ENCODE assay signal across 9 mouse cellular contexts in the genomic region with DNA sequence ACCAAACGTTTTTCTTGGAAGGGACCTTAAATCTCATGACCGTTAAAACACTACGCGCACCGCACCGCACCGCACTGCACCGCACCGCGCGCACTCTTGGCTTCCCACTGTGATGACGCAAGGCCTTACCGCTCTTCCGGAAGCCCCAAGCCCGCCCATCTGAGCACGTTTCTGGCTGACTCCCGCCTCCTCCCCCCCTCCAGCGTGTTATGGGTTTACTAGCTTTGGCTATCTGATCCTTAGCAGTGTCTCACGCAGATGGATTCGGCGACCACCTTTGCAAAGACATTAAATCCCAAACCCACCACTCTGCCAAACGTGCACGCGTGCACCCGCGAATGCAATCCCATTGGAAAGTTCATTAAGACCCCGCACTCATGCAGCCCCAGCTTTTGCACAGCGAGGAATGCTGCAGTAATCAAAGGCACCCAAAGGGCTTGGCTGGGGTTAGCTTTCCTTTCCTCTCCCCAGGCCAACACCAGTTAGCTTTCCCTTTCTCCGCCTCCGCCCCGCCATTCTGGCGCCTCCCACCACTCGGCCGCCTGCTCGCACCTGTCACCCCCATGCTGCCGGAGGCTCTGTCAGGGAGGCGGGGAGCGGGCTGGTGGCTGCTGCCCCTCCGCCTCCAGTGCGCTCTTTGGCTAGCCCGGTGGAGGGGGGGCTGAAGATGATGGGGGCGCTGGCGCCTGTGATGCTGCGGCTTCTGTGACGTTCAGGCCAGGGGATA. TPM values are rescaled to one million over a fixed set of nuclear protein-coding genes. Genes with fewer than 3 reads are reported as not detected.
DNase-seq lines count a peak whose midpoint lies in the region; ATAC-seq and TF ChIP-seq lines count a peak whose summit lies in the region.
"Had no signal": no experiment of that assay in that cellular context is flagged by ENCODE, and none has a peak within 500 bp of the region (broad histone marks: within the 10 kb centered on the region; RNA-seq: fewer than 3 reads in every experiment).

Gene Spata32, minus strand, starts transcription at position 643 of the 727 bp plus-strand sequence.

- no peaks in the 10 kb centered on the region for H3K9me3 ChIP-seq in embryonic facial prominence, embryonic 13.5 days
- H3K9me3 ChIP-seq in heart, embryonic 14.5 days (ENCODE audit: control insufficient read depth, low read length), result no peaks in the 10 kb centered on the region
- no peaks in the 10 kb centered on the region for H3K9me3 ChIP-seq in liver, embryonic 14.5 days (ENCODE audit: control insufficient read depth, low read length)
- no peaks in the 10 kb centered on the region for H3K9me3 ChIP-seq in stomach, embryonic 16.5 days (replicated peaks; ENCODE audit: control insufficient read depth, low read length)

- H3K4me2 ChIP-seq in embryonic facial prominence, embryonic 13.5 days, result peak within 1 kb of the TSS; percentile 99
- H3K4me2 ChIP-seq in heart, embryonic 14.5 days (ENCODE audit: low read length), result peak within 1 kb of the TSS; percentile 79
- H3K4me2 ChIP-seq in liver, embryonic 14.5 days (ENCODE audit: low read depth), result peak within 1 kb of the TSS; percentile 81
- peak within 1 kb of the TSS; percentile 92 for H3K4me2 ChIP-seq in stomach, embryonic 16.5 days (ENCODE audit: low read depth, low read length)

- H3K27me3 ChIP-seq in embryonic facial prominence, embryonic 13.5 days, result peaks cover 14% of the 10 kb centered on the region
- no peaks in the 10 kb centered on the region for H3K27me3 ChIP-seq in heart, embryonic 14.5 days (ENCODE audit: control insufficient read depth, insufficient read depth, low read length)
- no peaks in the 10 kb centered on the region for H3K27me3 ChIP-seq in liver, embryonic 14.5 days (ENCODE audit: control insufficient read depth, insufficient read depth, low read length)
- H3K27me3 ChIP-seq in stomach, embryonic 16.5 days (ENCODE audit: control insufficient read depth, insufficient read depth, low read length), result no peaks in the 10 kb centered on the region
- H3K27me3 ChIP-seq: Patski had no signal

- under 1% methylated on average over 45 of the region's 45 CpGs for WGBS in embryonic facial prominence, embryonic 13.5 days
- under 1% methylated on average over 45 of the region's 45 CpGs for WGBS in heart, embryonic 14.5 days
- under 1% methylated on average over 45 of the region's 45 CpGs for WGBS in liver, embryonic 14.5 days (ENCODE audit: insufficient replicate concordance)
- WGBS in stomach, embryonic 16.5 days, result under 1% methylated on average over 45 of the region's 45 CpGs

- H3K4me1 ChIP-seq in embryonic facial prominence, embryonic 13.5 days, result peaks cover 8% of the 10 kb centered on the region
- H3K4me1 ChIP-seq in heart, embryonic 14.5 days (ENCODE audit: control insufficient read depth in 2 of 2, insufficient read depth in 2 of 2, low read length in 2 of 2), result peaks cover 0 to 8% of the 10 kb centered on the region in 2 experiments; a peak in 1 of 4 replicates
- peaks cover 4 to 5% of the 10 kb centered on the region in 2 experiments; a peak in 2 of 4 replicates for H3K4me1 ChIP-seq in liver, embryonic 14.5 days (replicated peaks; ENCODE audit: control insufficient read depth in 2 of 2, insufficient read depth in 2 of 2, low read length in 1 of 2)
- H3K4me1 ChIP-seq in stomach, embryonic 16.5 days (ENCODE audit: control insufficient read depth, insufficient read depth, low read length), result peaks cover 6% of the 10 kb centered on the region; the same call in 1 of the 2 replicates

- DNase-seq in 416B (ENCODE audit: low read depth), result peak; percentile 36
- DNase-seq in adrenal gland, postnatal 36 days, result peak; percentile 73 to 79
- peak; percentile 56 for DNase-seq in kidney, postnatal 14 days
- no peak for DNase-seq in liver, embryonic 14.5 days (ENCODE audit: low read depth in 3 of 3, low spot score in 3 of 3)
- DNase-seq in naive thymus-derived CD4-positive, alpha-beta T cell, adult 2 months (ENCODE audit: low read depth), result peak; percentile 88

- ATAC-seq in embryonic facial prominence, embryonic 13.5 days (ENCODE audit: insufficient number of reproducible peaks, insufficient read depth, low FRiP score, low TSS enrichment, low read depth), result peak; percentile 52; the same call in 1 of the 2 replicates
- 0 out of 2 replicates have a peak, but pooled peaks have one; percentile 37 for ATAC-seq in heart, embryonic 14.5 days (ENCODE audit: insufficient number of reproducible peaks, insufficient read depth, low FRiP score, low read depth)
- ATAC-seq in liver, embryonic 14.5 days (ENCODE audit: insufficient read depth), result peak; percentile 76; the same call in 1 of the 2 replicates
- peak; percentile 76; the same call in 1 of the 2 replicates for ATAC-seq in stomach, embryonic 16.5 days (ENCODE audit: insufficient read depth, low FRiP score)
- ATAC-seq: Patski had no signal

- H3K4me3 ChIP-seq in embryonic facial prominence, embryonic 13.5 days, result peak within 1 kb of the TSS; percentile 43
- H3K4me3 ChIP-seq in heart, embryonic 14.5 days (ENCODE audit: control insufficient read depth in 1 of 2, insufficient read depth in 1 of 2, low read depth in 1 of 2, low read length in 2 of 2), result peak within 1 kb of the TSS; percentile 48 to 65
- peak within 1 kb of the TSS; percentile 56 to 64 for H3K4me3 ChIP-seq in liver, embryonic 14.5 days (ENCODE audit: insufficient read depth in 1 of 2, low read depth in 2 of 2, low read length in 2 of 2)
- H3K4me3 ChIP-seq in stomach, embryonic 16.5 days (replicated peaks; ENCODE audit: low read length), result peak within 1 kb of the TSS; percentile 53

- no peak for TF ChIP-seq EP300 in liver, embryonic 14.5 days (IDR thresholded peaks at IDR 0.05; ENCODE audit: low read depth)

- H3K27ac ChIP-seq in embryonic facial prominence, embryonic 13.5 days, result no peak within 1 kb of the TSS
- no peak within 1 kb of the TSS for H3K27ac ChIP-seq in heart, embryonic 14.5 days (replicated peaks in 1 of 2; ENCODE audit: control insufficient read depth in 1 of 2, insufficient read depth in 1 of 2, low read depth in 2 of 2, low read length in 2 of 2)
- H3K27ac ChIP-seq in liver, embryonic 14.5 days, result no peak within 1 kb of the TSS
- H3K27ac ChIP-seq in stomach, embryonic 16.5 days (ENCODE audit: low read length), result no peak within 1 kb of the TSS

- H3K9ac ChIP-seq in embryonic facial prominence, embryonic 13.5 days, result peak within 1 kb of the TSS; percentile 61
- H3K9ac ChIP-seq in heart, embryonic 14.5 days (ENCODE audit: low read length), result peak within 1 kb of the TSS; percentile 55
- H3K9ac ChIP-seq in liver, embryonic 14.5 days (replicated peaks), result peak within 1 kb of the TSS; percentile 43
- peak within 1 kb of the TSS; percentile 68 for H3K9ac ChIP-seq in stomach, embryonic 16.5 days (ENCODE audit: low read length)

- peaks cover 30% of the 10 kb centered on the region for H3K36me3 ChIP-seq in embryonic facial prominence, embryonic 13.5 days
- H3K36me3 ChIP-seq in heart, embryonic 14.5 days (ENCODE audit: control insufficient read depth, insufficient read depth, low read length), result peaks cover 26% of the 10 kb centered on the region
- no peaks in the 10 kb centered on the region for H3K36me3 ChIP-seq in liver, embryonic 14.5 days (replicated peaks; ENCODE audit: control insufficient read depth, insufficient read depth, low read depth)
- no peaks in the 10 kb centered on the region for H3K36me3 ChIP-seq in stomach, embryonic 16.5 days (ENCODE audit: control insufficient read depth, insufficient read depth, low read length)

- no peak for TF ChIP-seq CTCF in liver, embryonic 14.5 days (IDR thresholded peaks at IDR 0.05; ENCODE audit: low read depth)

RNA-seq across cellular contexts. Expression of gene Spata32, which starts in this region (rescaled TPM):
- total RNA-seq in adrenal gland, postnatal 36 days (2021), result not detected
- not detected in 2 replicates for polyA plus RNA-seq in embryonic facial prominence, embryonic 13.5 days (2015; fragmentation: Nextera tagmentation; extraction: Ambion mirVana)
- not detected in 2 replicates for polyA plus RNA-seq in heart, embryonic 14.5 days (2014; fragmentation: Nextera tagmentation; extraction: Ambion mirVana)
- not detected in 2 replicates for polyA plus RNA-seq in liver, embryonic 14.5 days (2012; rRNA removed)
- 0.13 TPM in 1 of 2 replicates, not detected in the other for polyA plus RNA-seq in liver, embryonic 14.5 days (2014; fragmentation: Nextera tagmentation; extraction: Ambion mirVana)
- polyA plus RNA-seq in stomach, embryonic 16.5 days (2015; fragmentation: Nextera tagmentation; extraction: Ambion mirVana), result not detected in 2 replicates
- polyA plus RNA-seq: Patski had no signal

Comparison
In these comparisons a context has a peak if more than half of its experiments do, and no peak if none do; other contexts are left out.
1. Peak in DNase-seq in adrenal gland, postnatal 36 days; RNA of the gene not detected or under 1 TPM.
2. Peak in ATAC-seq, H3K4me3 ChIP-seq, H3K9ac ChIP-seq and H3K4me2 ChIP-seq in embryonic facial prominence, embryonic 13.5 days; RNA of the gene not detected or under 1 TPM.
3. Peak in ATAC-seq, H3K4me3 ChIP-seq, H3K9ac ChIP-seq and H3K4me2 ChIP-seq in heart, embryonic 14.5 days; RNA of the gene not detected or under 1 TPM.
4. Peak in ATAC-seq, H3K4me3 ChIP-seq, H3K9ac ChIP-seq and H3K4me2 ChIP-seq in liver, embryonic 14.5 days; RNA of the gene not detected or under 1 TPM.
5. Peak in ATAC-seq, H3K4me3 ChIP-seq, H3K9ac ChIP-seq and H3K4me2 ChIP-seq in stomach, embryonic 16.5 days; RNA of the gene not detected or under 1 TPM.
6. DNase-seq: peak in 416B (single experiment), kidney, postnatal 14 days (single experiment) and naive thymus-derived CD4-positive, alpha-beta T cell, adult 2 months (single experiment); none in liver, embryonic 14.5 days (0 of 3).
7. Peak in every context shown above with its lines, with median percentiles within 50 percentile points of each other: ATAC-seq, H3K4me2 ChIP-seq, H3K4me3 ChIP-seq and H3K9ac ChIP-seq.